Mouse (Mus musculus) liver, embryonic 16.5 days (tissue): Measurements from ENCODE around the gene Uvrag. TPM values are rescaled to one million over a fixed set of nuclear protein-coding genes. Genes with fewer than 3 reads are reported as not detected.

Experiments used
- ATAC-seq: fragments of 200-750 bp; cut with Nextera tagmentation; 2 replicates; pipeline ENCODE4 v1.8.0; 2017; ENCODE audit warnings: low read depth, mild to moderate bottlenecking, moderate number of reproducible peaks, moderate library complexity
- H3K27ac ChIP-seq: fragments of 300-500 bp; sonication (generic); 2 replicates; pipeline ENCODE4 v1.5.1; 2014; ENCODE audit warnings: mild to moderate bottlenecking, low read length
- H3K27me3 ChIP-seq: fragments of 300-500 bp; sonication (generic); 2 replicates; pipeline ENCODE4 v1.6.1; 2014; ENCODE audit warnings: low read depth, low read length, mixed read lengths; ENCODE audit not compliant: control insufficient read depth, insufficient read depth
- H3K36me3 ChIP-seq: fragments of 300-500 bp; sonication (generic); 2 replicates; pipeline ENCODE4 v1.6.1; 2014; ENCODE audit warnings: mild to moderate bottlenecking; ENCODE audit not compliant: control insufficient read depth, insufficient read depth
- H3K4me1 ChIP-seq: fragments of 300-500 bp; sonication (generic); 2 replicates; pipeline ENCODE4 v1.6.1; 2014; ENCODE audit warnings: low read depth, low read length, mixed read lengths; ENCODE audit not compliant: control insufficient read depth
- H3K4me2 ChIP-seq: fragments of 300-500 bp; sonication (generic); 2 replicates; pipeline ENCODE4 v1.6.1; 2014; ENCODE audit warnings: low read depth, low read length, mixed read lengths
- H3K4me3 ChIP-seq: fragments of 300-500 bp; sonication (generic); 2 replicates; pipeline ENCODE4 v1.5.1; 2014; ENCODE audit warnings: low read depth, mild to moderate bottlenecking, low read length
- H3K9ac ChIP-seq: fragments of 300-500 bp; sonication (generic); 2 replicates; pipeline ENCODE4 v1.6.1; 2014; ENCODE audit warnings: low read depth, low read length
- H3K9me3 ChIP-seq: fragments of 300-500 bp; sonication (generic); replicated peaks from 2 replicates; pipeline ENCODE4 v1.6.1; 2016; ENCODE audit warnings: low read length; ENCODE audit not compliant: control insufficient read depth
- WGBS: fragments of 180-500 bp; shearing (Covaris S2); extraction: QIAGEN DNeasy Blood & Tissue Kit; methylation state at CpG from one replicate; pipeline ENCODE4 v1.1.7; 2014; ENCODE audit not compliant: insufficient replicate concordance; 5-methylcytosine and 5-hydroxymethylcytosine counted together
- polyA plus RNA-seq: library from polyadenylated mRNA; unstranded; fragments of >200 nt; fragmentation: Nextera tagmentation; extraction: Ambion mirVana; gene quantifications from 2 replicates; pipeline ENCODE4 v1.2.1, GENCODE M21; 2015

The Uvrag gene
- polyA plus RNA-seq, 1 experiment from 2014 or later = 8.2 TPM

DNA sequence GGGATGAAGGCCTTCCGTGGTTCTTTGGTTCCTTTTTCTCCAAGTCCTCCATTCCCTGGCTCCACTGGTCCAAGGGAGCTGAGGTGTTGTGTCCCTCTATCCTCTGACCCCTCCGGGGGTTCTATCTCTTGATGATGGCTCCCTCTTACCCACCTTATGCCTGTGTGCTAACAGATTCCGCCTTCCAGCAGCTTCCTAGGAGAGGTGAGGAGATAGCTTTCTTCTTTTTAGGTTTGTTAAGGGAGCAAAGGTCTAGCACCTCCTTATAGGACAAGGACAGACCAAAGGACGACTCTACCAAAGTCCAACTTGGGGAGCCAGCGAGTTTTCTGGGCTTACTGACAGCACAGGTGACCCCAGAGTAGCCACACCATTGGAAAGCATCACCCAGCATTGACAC is 181.7 kb downstream of the Uvrag start:
- WGBS = 69% methylated on average over 5 of the region's 5 CpGs
- Histone ChIP-seq H3K9ac (no peak overlapping the region), H3K4me2 (no peak overlapping the region), H3K27me3 (no peaks in the 10 kb centered on the region), H3K36me3 (no peaks in the 10 kb centered on the region), H3K4me1 (no peaks in the 10 kb centered on the region), H3K27ac (no peak overlapping the region), H3K4me3 (no peak overlapping the region), H3K9me3 (no peaks in the 10 kb centered on the region)
- no peak for ATAC-seq

DNA sequence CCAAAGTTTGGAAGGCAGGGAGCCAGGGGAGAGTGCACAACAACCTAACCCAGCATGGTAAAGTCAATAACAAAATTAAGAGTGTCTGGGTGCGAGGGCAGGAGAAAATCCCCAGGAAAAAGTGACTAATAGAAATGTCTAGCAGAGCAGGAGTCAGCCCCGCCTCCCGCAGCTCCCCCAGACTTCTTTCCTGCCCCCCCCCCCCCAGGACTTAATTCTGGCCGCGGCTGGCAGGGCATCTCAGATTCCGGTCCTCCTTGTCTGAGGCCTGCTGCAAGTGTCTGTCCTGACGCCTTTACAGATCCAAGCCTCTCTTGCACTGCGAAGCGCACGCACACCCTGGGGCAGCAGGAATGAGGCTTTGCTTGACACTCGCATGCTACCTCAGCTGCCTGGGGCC is 182.8 kb downstream of the Uvrag start:
- Histone ChIP-seq H3K4me1 (no peaks in the 10 kb centered on the region), H3K36me3 (no peaks in the 10 kb centered on the region), H3K4me3 (no peak overlapping the region), H3K27ac (no peak overlapping the region), H3K9me3 (no peaks in the 10 kb centered on the region), H3K27me3 (no peaks in the 10 kb centered on the region), H3K4me2 (no peak overlapping the region), H3K9ac (no peak overlapping the region)
- no peak for ATAC-seq
- 61% methylated on average over 11 of the region's 11 CpGs for WGBS

DNA sequence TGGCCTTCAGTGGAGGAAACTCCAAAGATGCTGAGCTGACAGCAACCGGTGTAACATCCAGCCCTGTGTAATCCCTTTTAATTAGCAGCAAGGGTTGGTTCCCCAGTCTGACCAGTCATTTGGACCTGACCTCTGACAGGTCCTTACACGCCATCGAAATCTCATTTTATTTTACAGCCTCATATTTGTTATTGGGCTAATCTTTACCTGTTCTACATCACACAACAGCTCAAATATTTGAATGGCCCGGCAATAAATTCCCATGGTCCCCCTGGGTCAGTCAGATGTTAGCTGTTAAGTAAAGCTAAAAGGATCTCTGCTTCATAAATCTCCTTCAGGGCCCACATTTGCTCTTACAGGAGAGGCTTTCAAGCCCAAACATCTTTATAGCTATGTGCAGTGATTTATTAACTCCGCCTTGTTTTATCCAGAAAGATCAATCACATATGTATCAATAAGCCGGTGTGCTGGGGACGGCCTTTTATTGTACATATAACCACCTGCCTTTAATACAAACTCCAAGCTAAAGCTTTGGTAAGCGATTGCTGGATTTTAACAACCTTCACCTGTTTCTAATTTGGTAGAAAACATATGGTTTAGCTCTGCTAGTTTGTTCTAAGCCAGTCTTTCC is 183.7 kb downstream of the Uvrag start:
- no peak overlapping the region for H3K4me2 ChIP-seq

DNA sequence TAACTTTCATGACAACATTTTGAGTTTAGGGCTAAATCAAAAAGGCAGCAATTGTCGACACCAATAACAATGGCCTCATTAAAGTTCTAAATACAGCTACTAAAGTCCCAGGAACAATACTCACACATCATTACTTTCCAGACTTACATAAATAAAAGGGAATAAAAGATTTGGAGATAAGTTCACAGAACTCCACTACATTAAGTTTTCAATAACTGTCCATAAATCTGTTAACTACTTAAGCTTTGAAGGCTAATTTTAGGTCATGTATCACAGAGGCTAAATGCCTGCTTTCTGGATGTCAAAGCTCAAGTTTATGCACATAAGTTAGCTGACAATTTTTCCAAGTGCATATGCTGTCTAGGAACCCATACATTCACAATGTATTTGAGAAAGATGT is 184.3 kb downstream of the Uvrag start:
- no peaks in the 10 kb centered on the region for H3K36me3 ChIP-seq
- no peak overlapping the region for H3K9ac ChIP-seq
- no peak overlapping the region for H3K27ac ChIP-seq
- H3K4me2 ChIP-seq = no peak overlapping the region
- H3K9me3 ChIP-seq = no peaks in the 10 kb centered on the region
- WGBS = 60% methylated on average over 1 of the region's 1 CpGs
- no peaks in the 10 kb centered on the region for H3K27me3 ChIP-seq
- H3K4me3 ChIP-seq = no peak overlapping the region
- no peaks in the 10 kb centered on the region for H3K4me1 ChIP-seq
- no peak for ATAC-seq

More for the DNA sequence above, 183.7 kb downstream of the Uvrag start:
- Histone ChIP-seq H3K9ac (no peak overlapping the region), H3K27me3 (no peaks in the 10 kb centered on the region), H3K36me3 (no peaks in the 10 kb centered on the region), H3K4me3 (no peak overlapping the region), H3K9me3 (no peaks in the 10 kb centered on the region), H3K27ac (no peak overlapping the region), H3K4me1 (no peaks in the 10 kb centered on the region)
- 76% methylated on average over 8 of the region's 8 CpGs for WGBS
- ATAC-seq = no peak

DNA sequence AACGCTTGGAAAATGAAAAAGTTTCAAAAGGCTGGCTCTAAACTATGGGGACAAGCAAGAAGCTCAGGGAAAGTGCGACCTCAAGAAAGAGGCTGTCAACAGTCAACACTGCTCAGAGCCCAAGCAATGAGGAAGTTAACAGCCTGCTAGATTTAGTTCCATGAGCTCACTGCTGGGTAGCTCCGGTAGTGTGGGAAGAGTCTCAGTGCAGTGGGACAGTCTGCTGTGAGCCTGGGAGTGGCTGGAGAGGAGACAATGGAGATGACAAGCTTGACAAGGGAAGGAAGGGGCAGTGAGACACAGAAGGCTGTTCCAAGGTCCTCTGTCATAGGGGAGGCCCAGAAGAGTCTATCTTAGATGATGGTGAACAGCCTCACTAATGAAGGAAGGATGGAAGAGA is 187.3 kb downstream of the Uvrag start:
- ATAC-seq = no peak
- Histone ChIP-seq H3K4me1 (no peaks in the 10 kb centered on the region), H3K4me3 (no peak overlapping the region), H3K27me3 (no peaks in the 10 kb centered on the region), H3K4me2 (no peak overlapping the region), H3K9ac (no peak overlapping the region), H3K9me3 (no peaks in the 10 kb centered on the region), H3K36me3 (no peaks in the 10 kb centered on the region), H3K27ac (no peak overlapping the region)
- whole genome bisulfite sequencing = 42% methylated on average over 3 of the region's 3 CpGs

DNA sequence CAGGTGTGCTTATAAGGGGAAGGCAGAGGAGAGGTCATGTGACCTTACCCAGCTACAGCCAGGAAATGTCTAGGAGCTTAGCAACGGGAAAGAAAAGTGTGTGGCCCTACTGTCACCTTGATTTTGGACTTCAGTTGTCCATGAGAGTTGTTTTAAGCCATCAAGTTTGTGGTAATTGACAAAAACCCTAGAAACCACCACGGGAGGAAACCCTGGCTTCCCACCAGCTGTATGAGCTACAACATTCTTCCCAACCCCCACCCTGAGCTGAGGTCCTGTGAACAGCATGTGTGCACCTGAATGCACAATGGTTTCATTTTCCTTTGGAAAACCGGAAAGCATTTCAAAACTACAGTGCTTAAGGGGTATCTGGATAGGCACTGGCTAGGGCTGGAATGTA is 196.0 kb downstream of the Uvrag start:
- no peaks in the 10 kb centered on the region for H3K36me3 ChIP-seq
- ATAC-seq = no peak
- H3K9ac ChIP-seq = no peak overlapping the region
- no peaks in the 10 kb centered on the region for H3K4me1 ChIP-seq
- no peak overlapping the region for H3K4me3 ChIP-seq
- no peak overlapping the region for H3K27ac ChIP-seq
- 25% methylated on average over 3 of the region's 3 CpGs for WGBS
- no peak overlapping the region for H3K4me2 ChIP-seq
- H3K9me3 ChIP-seq = no peaks in the 10 kb centered on the region
- H3K27me3 ChIP-seq = no peaks in the 10 kb centered on the region

DNA sequence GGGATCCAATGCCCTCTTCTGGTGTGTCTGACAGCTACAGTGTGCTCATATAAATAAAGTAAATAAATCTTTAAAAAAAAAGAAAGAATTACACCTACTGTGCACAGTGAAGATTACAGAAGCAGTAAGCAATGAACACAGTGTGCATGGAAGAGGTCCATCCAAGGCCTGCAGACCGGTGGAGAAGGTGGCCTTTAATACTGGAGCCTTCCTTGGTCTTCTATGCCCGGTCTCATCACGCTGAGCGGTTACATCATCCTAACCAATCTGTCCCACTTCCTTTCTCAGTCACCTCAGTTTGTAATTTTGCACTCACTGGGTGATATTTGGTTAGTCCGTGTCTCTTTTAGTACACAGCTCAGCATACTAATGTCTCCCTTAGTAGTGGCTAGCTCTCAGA is 197.3 kb downstream of the Uvrag start:
- no peak overlapping the region for H3K4me3 ChIP-seq
- no peaks in the 10 kb centered on the region for H3K27me3 ChIP-seq
- H3K9ac ChIP-seq = no peak overlapping the region
- no peak overlapping the region for H3K4me2 ChIP-seq
- H3K27ac ChIP-seq = no peak overlapping the region
- no peaks in the 10 kb centered on the region for H3K9me3 ChIP-seq
- ATAC-seq = no peak
- no peaks in the 10 kb centered on the region for H3K36me3 ChIP-seq
- 70% methylated on average over 5 of the region's 5 CpGs for WGBS
- no peaks in the 10 kb centered on the region for H3K4me1 ChIP-seq

DNA sequence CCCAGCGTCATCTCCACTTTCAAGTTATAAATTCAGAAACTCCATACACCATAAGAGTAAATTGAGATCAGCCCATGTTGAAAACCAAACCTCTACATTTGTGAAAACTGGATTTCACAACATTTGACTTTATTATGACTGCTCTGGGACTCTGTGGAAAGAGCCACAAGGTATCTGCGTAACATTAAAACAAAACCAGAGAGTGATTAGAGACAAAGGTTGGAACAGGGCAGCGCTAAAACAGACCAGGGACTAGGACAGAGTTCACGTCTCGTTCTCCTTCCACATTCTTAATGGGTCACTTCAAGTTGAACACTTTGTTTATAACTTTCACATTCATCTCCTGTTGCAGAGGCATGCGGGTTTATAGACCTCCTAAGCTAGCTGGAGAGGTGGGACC is 198.2 kb downstream of the Uvrag start:
- H3K9me3 ChIP-seq = no peaks in the 10 kb centered on the region
- no peak for ATAC-seq
- no peaks in the 10 kb centered on the region for H3K4me1 ChIP-seq
- H3K4me3 ChIP-seq = no peak overlapping the region
- no peaks in the 10 kb centered on the region for H3K36me3 ChIP-seq
- H3K4me2 ChIP-seq = no peak overlapping the region
- no peak overlapping the region for H3K9ac ChIP-seq
- H3K27ac ChIP-seq = no peak overlapping the region
- 67% methylated on average over 6 of the region's 6 CpGs for WGBS
- no peaks in the 10 kb centered on the region for H3K27me3 ChIP-seq

DNA sequence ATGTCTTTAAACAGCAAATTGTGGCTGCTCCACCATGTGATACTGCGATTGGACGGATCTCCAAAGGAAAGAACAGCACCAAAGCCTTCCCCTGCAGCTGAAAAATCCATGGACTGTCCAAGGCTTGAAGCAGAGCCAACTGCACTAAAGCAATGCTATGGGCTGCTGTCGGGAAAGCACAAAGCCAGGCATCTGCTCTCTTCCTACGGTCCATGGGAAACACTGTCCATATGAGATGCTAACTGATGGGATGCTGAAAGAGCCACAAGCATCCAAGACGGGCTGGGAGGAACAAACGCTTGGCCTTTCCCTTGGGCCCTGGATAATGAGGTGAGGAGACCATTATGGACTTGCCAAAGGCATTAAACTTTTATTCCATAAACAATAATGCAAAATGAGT is 201.7 kb downstream of the Uvrag start:
- Histone ChIP-seq H3K9ac (no peak overlapping the region), H3K36me3 (no peaks in the 10 kb centered on the region), H3K9me3 (no peaks in the 10 kb centered on the region), H3K4me2 (no peak overlapping the region), H3K27me3 (no peaks in the 10 kb centered on the region), H3K27ac (no peak overlapping the region), H3K4me3 (no peak overlapping the region), H3K4me1 (no peaks in the 10 kb centered on the region; the same call in 1 of the 2 replicates)
- ATAC-seq = no peak
- WGBS = 77% methylated on average over 6 of the region's 6 CpGs
